Mouse (Mus musculus) liver, embryonic 11.5 days (tissue): ENCODE data around the gene S1pr1. TPM values are rescaled to one million over a fixed set of nuclear protein-coding genes. Genes with fewer than 3 reads are reported as not detected.

ENCODE experiments used
- ATAC-seq: fragments of 200-750 bp; cut with Nextera tagmentation; replicated peaks from 2 replicates; pipeline ENCODE4 v1.8.0; 2017; ENCODE audit warnings: moderate number of reproducible peaks, mild to moderate bottlenecking, moderate TSS enrichment, moderate library complexity; ENCODE audit not compliant: low FRiP score
- DNase-seq: peaks from one replicate; pipeline ENCODE4 v3.0.0-alpha.2; 2017; ENCODE audit warnings: low spot score
- H3K27ac ChIP-seq: fragments of 300-500 bp; sonication (generic); 2 replicates; pipeline ENCODE4 v1.5.1; 2014; ENCODE audit warnings: mild to moderate bottlenecking, low read depth, low read length, control low read depth
- H3K27me3 ChIP-seq: fragments of 300-500 bp; sonication (generic); replicated peaks from 2 replicates; pipeline ENCODE4 v1.6.1; 2014; ENCODE audit warnings: low read length, mixed read lengths; ENCODE audit not compliant: control insufficient read depth, insufficient read depth
- H3K36me3 ChIP-seq: fragments of 300-500 bp; sonication (generic); 2 replicates; pipeline ENCODE4 v1.6.1; 2014; ENCODE audit warnings: mild to moderate bottlenecking, low read length, moderate library complexity, mixed read lengths; ENCODE audit not compliant: control insufficient read depth, insufficient read depth
- H3K4me1 ChIP-seq: fragments of 300-500 bp; sonication (generic); replicated peaks from 2 replicates; pipeline ENCODE4 v1.6.1; 2014; ENCODE audit warnings: low read length, mixed read lengths; ENCODE audit not compliant: control insufficient read depth, insufficient read depth
- H3K4me2 ChIP-seq: fragments of 300-500 bp; sonication (generic); 2 replicates; pipeline ENCODE4 v1.6.1; 2014; ENCODE audit warnings: mild to moderate bottlenecking, control low read depth, moderate library complexity
- H3K4me3 ChIP-seq: fragments of 300-500 bp; sonication (generic); 2 replicates; pipeline ENCODE4 v1.5.1; 2014; ENCODE audit warnings: low read depth, low read length, control low read depth
- H3K9ac ChIP-seq: fragments of 300-500 bp; sonication (generic); 2 replicates; pipeline ENCODE4 v1.6.1; 2014; ENCODE audit warnings: low read depth, low read length, control low read depth
- H3K9me3 ChIP-seq: fragments of 300-500 bp; sonication (generic); 2 replicates; pipeline ENCODE4 v1.6.1; 2016; ENCODE audit warnings: low read length, inconsistent platforms, mixed read lengths; ENCODE audit not compliant: control insufficient read depth
- WGBS: fragments of 180-500 bp; shearing (Covaris S2); extraction: QIAGEN DNeasy Blood & Tissue Kit; methylation state at CpG from one replicate; pipeline ENCODE4 v1.1.7; 2014; 5-methylcytosine and 5-hydroxymethylcytosine counted together
- polyA plus RNA-seq: library from polyadenylated mRNA; unstranded; fragments of >200 nt; fragmentation: Nextera tagmentation; extraction: Ambion mirVana; gene quantifications from 2 replicates; pipeline ENCODE4 v1.2.1, GENCODE M21; 2014

S1pr1 gene
- polyA plus RNA-seq, 1 experiment from 2014 or later = 17.8 TPM

DNA sequence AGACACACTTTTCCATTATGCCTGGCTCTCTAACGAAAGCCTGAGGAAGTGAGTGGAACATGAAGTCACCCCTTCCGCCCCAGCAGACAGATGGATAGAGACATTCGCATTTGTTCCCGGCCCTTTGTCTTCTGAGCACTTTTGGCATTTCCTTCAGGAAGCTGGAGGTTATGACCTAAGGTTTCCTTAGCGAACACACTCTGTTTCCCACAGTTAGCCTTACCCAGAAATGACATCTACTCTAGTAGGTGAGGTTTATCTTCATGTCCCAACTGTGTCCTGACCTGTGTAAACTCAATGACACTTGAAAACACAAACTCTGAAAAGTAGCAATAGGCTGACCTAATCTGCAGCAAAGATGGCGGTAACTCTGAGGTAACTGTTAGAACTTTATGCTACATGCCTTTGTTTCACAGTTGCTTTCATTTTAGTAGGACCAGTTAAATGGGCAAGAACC is 5.7 kb downstream of the S1pr1 start:
- no peak overlapping the region for H3K9ac ChIP-seq
- H3K4me3 ChIP-seq = no peak overlapping the region
- 71% methylated on average over 6 of the region's 6 CpGs for WGBS
- no peaks in the 10 kb centered on the region for H3K27me3 ChIP-seq
- H3K36me3 ChIP-seq = peaks cover 4% of the 10 kb centered on the region; the same call in 1 of the 2 replicates
- no peak overlapping the region for H3K4me2 ChIP-seq
- ATAC-seq (peak; percentile 50), DNase-seq (no peak)
- H3K27ac ChIP-seq = no peak overlapping the region
- H3K4me1 ChIP-seq = peaks cover 4% of the 10 kb centered on the region; the same call in 1 of the 2 replicates
- no peaks in the 10 kb centered on the region for H3K9me3 ChIP-seq

DNA sequence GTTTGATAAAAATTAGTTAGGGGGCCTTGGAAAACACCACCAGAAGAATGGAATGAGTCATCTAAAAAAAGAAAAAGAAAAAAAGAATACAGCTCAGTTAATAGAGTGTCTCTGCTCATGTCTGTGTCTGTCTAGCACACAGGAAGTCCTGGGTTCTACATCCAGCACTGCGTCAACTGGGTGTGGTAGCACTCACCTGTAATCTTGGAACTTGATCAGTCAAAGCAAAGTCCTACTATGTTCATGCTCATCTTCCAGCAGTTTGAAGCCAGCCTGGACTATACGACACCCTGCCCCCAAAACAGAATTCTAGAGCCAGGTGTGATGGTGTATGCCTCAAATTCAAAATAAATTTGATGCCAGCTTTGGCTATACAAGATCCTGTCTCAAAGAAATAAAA is 8.1 kb downstream of the S1pr1 start:
- Histone ChIP-seq H3K4me3 (no peak overlapping the region), H3K4me2 (no peak overlapping the region), H3K9me3 (no peaks in the 10 kb centered on the region), H3K36me3 (peaks cover 3% of the 10 kb centered on the region; the same call in 1 of the 2 replicates), H3K27ac (no peak overlapping the region), H3K27me3 (no peaks in the 10 kb centered on the region), H3K9ac (no peak overlapping the region), H3K4me1 (no peaks in the 10 kb centered on the region)
- ATAC-seq = no peak
- no peak for DNase-seq
- WGBS = 92% methylated on average over 2 of the region's 2 CpGs

DNA sequence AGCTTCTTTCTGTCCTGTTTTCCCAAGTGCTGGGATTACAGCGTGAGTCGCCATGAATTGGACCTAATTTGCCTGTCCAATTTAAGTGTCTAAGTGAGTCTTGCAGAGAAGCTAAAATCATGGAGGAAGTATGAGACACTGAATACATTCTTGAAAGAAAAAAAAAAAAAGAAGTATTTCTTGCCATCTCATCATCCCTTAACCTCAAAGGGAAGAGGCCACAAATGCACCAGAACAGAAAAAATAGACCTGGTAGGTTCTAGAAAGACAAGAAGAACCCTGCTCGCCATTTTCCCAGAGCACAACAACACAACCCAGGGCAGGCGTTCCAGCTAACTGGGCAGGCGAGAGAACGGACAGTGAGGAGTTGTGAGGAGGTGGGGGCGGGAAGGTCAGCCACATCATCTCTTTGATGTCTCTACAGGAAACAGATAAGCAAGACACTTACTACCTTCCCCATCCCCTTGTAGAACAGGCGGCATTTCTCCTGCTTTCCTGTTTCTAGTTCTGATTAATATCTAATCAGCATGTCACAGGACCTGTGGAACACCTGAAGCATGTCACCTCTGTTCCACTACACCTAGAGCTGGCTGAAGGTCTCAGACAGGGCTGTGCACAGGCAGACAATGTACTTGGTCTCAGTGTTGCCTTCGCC is 10.5 kb downstream of the S1pr1 start:
- H3K27me3 ChIP-seq = no peaks in the 10 kb centered on the region
- DNase-seq (no peak), ATAC-seq (no peak)
- no peaks in the 10 kb centered on the region for H3K36me3 ChIP-seq
- H3K4me3 ChIP-seq = no peak overlapping the region
- 59% methylated on average over 9 of the region's 9 CpGs for WGBS
- no peak overlapping the region for H3K9ac ChIP-seq
- H3K9me3 ChIP-seq = no peaks in the 10 kb centered on the region
- H3K27ac ChIP-seq = no peak overlapping the region
- H3K4me2 ChIP-seq = no peak overlapping the region
- H3K4me1 ChIP-seq = peaks cover 3% of the 10 kb centered on the region; the same call in 1 of the 2 replicates

DNA sequence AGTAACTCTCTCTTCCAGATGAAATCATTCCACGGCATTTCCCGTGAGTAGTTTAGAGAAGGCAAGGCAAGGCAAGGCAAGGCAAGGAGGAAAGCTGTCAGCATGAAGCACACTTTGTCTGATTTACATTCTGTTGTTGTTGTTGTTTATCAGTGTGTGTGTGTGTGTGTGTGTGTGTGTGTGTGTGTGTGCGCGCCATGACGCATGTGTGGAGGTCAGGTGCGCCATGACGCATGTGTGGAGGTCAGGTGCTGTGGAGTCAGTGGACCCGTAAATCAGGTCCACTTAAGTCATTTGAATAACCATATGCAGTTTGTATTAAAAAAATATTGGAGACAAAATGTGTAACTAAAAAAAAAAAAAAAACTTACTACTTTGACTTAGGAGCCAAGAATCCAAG is 11.2 kb downstream of the S1pr1 start:
- ATAC-seq = no peak
- Histone ChIP-seq H3K4me3 (no peak overlapping the region), H3K27ac (no peak overlapping the region), H3K4me2 (no peak overlapping the region), H3K9ac (no peak overlapping the region), H3K36me3 (no peaks in the 10 kb centered on the region), H3K27me3 (no peaks in the 10 kb centered on the region), H3K9me3 (no peaks in the 10 kb centered on the region), H3K4me1 (peaks cover 3% of the 10 kb centered on the region; the same call in 1 of the 2 replicates)
- 94% methylated on average over 8 of the region's 8 CpGs for WGBS
- no peak for DNase-seq

DNA sequence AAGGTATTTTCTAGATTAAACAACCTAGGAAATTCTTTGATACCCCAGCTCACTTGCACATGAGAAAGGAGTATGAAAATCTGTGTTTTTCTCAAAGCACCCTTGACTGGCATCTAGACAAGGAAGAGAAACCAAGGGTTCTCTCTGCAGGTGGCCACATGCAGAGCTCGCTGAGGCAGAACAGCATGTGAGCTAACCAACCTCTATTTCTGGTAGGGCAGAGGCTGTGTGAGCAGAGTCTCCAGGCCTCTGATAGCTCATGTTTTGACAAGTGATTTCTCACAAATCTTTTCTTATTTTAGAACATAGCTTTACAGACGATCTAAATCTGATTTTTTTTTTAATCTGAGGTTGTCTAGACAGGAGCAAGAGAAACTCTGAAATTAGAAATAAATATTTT is 12.8 kb downstream of the S1pr1 start:
- Histone ChIP-seq H3K9me3 (no peaks in the 10 kb centered on the region), H3K9ac (no peak overlapping the region), H3K36me3 (no peaks in the 10 kb centered on the region), H3K27me3 (no peaks in the 10 kb centered on the region), H3K27ac (no peak overlapping the region), H3K4me3 (no peak overlapping the region), H3K4me2 (no peak overlapping the region), H3K4me1 (peaks cover 3% of the 10 kb centered on the region; the same call in 1 of the 2 replicates)
- ATAC-seq = no peak
- no peak for DNase-seq
- WGBS = 63% methylated on average over 2 of the region's 2 CpGs

DNA sequence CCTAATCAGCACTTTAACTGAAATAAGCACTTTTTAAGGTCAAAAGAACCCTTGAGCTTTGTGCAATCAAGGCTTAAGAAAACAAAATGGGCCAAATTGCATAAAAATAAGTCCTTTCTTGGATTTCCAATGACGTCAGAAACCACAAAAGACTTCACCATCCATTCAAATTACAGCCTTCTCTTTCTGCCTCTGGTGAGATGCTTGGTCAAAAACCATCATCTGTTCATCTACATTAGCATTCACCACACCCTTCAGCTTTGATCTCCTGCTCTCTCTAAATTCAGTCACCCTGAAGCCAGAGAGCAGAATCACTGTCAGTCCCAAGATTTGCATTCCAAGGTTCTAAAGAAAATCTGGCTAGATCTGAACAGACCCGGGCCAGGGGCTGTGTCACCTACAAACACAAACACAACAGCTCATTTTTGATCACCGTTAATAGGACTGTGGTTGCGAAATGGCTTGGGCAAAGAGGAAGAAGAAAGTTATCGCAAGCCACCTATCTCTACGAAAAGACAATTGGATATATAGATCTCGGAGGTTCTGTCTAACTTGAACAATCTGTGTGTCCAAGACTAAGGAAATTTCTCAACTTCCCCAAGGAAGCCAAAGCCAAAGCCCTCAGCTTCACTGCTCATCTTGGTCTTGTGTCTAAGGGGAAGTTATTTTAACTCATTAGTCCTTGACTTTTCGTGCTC is 19.5 kb downstream of the S1pr1 start:
- Histone ChIP-seq H3K4me3 (no peak overlapping the region), H3K9me3 (no peaks in the 10 kb centered on the region), H3K36me3 (no peaks in the 10 kb centered on the region), H3K4me1 (peaks cover 4% of the 10 kb centered on the region), H3K27me3 (no peaks in the 10 kb centered on the region), H3K4me2 (no peak overlapping the region), H3K27ac (no peak overlapping the region), H3K9ac (no peak overlapping the region)
- DNase-seq = no peak
- ATAC-seq = no peak
- 44% methylated on average over 8 of the region's 8 CpGs for WGBS

DNA sequence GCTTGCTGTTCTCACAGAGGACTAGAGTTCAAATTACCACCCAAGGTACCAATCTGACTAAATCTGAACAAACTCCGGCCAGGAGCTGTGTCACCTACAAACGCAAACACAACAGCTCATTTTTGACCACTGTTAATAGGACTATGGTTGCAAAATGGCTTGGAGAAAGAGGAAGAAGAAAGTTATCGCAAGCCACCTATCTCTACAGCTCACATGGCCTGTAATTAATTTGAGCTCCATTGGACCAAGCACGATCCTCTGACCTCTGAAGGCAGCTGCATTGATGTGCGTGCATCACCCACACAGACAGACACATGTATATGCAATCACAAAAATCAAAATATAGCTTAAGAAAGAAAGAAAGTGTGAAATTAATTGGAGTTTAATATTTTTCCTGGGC is 20.7 kb downstream of the S1pr1 start:
- no peak for DNase-seq
- no peak for ATAC-seq
- Histone ChIP-seq H3K4me3 (no peak overlapping the region), H3K36me3 (no peaks in the 10 kb centered on the region), H3K9me3 (no peaks in the 10 kb centered on the region), H3K4me2 (no peak overlapping the region), H3K27me3 (no peaks in the 10 kb centered on the region), H3K4me1 (peaks cover 4% of the 10 kb centered on the region), H3K27ac (no peak overlapping the region), H3K9ac (no peak overlapping the region)
- 43% methylated on average over 5 of the region's 5 CpGs for WGBS

DNA sequence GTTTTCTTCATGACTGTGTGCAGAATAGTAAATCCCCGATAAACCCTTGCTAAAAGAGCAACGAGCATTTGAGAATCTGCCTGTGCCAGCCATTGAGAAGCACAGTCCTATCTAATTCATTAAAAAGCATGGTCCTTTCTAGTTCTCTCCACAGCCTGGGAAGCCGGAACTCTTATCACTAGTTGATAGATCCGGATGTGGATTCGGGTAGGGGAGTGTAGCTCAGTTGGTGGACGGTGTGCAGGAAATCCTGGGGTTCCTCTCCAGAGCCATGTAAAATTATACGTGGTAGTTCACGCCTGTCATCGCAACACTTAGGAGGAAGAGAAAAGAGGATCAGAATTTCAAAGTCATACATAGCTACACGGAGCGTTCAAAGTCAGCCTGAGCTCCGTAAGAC is 21.5 kb downstream of the S1pr1 start:
- DNase-seq (no peak), ATAC-seq (peak; percentile 20; the same call in 1 of the 2 replicates)
- H3K36me3 ChIP-seq = no peaks in the 10 kb centered on the region
- no peak overlapping the region for H3K4me3 ChIP-seq
- H3K27ac ChIP-seq = no peak overlapping the region
- WGBS = 37% methylated on average over 12 of the region's 12 CpGs
- no peaks in the 10 kb centered on the region for H3K9me3 ChIP-seq
- peaks cover 4% of the 10 kb centered on the region for H3K4me1 ChIP-seq
- no peaks in the 10 kb centered on the region for H3K27me3 ChIP-seq
- H3K9ac ChIP-seq = no peak overlapping the region
- peak overlapping the region; percentile 40 for H3K4me2 ChIP-seq

DNA sequence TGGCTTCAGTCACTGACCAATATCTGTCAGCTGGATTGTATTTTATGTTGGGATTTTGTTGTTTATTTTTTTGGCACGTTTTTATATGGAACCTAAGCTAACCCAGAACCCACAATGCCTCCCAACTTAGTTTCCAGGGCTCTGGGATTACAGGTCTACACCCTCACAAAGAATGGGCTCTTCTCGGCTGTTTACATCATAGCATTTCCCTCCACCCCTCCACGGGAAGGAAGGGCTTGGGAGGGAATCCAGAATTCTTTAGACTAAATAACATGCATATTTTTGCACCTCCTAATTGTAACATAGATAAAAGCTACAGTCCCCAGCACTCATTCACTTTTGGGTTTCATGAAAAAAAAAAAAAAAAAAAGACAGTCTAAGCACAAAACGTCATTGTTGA is 22.0 kb downstream of the S1pr1 start:
- no peak for DNase-seq
- Histone ChIP-seq H3K4me2 (no peak overlapping the region), H3K27ac (no peak overlapping the region), H3K9me3 (no peaks in the 10 kb centered on the region), H3K9ac (no peak overlapping the region), H3K36me3 (no peaks in the 10 kb centered on the region), H3K4me1 (peaks cover 4% of the 10 kb centered on the region), H3K4me3 (no peak overlapping the region), H3K27me3 (no peaks in the 10 kb centered on the region)
- 34% methylated on average over 4 of the region's 4 CpGs for WGBS
- ATAC-seq = no peak
